In genomic region chr5:122243781-122244523, GRCm38 (mm10) we compare ENCODE assay signal across 15 mouse cellular contexts. TPM values are rescaled to one million over a fixed set of nuclear protein-coding genes. Genes with fewer than 3 reads are reported as not detected.
DNase-seq lines count a peak whose midpoint lies in the region; ATAC-seq and TF ChIP-seq lines count a peak whose summit lies in the region.
"Had no signal": no experiment of that assay in that cellular context is flagged by ENCODE, and none has a peak within 500 bp of the region (broad histone marks: within the 10 kb centered on the region; RNA-seq: fewer than 3 reads in every experiment).

No protein-coding gene starts in this region.

- no peaks in the 10 kb centered on the region for H3K27me3 ChIP-seq in forebrain, embryonic 13.5 days
- H3K27me3 ChIP-seq in forebrain, embryonic 11.5 days (ENCODE audit: control insufficient read depth, insufficient read depth, low read length) = no peaks in the 10 kb centered on the region
- no peaks in the 10 kb centered on the region for H3K27me3 ChIP-seq in neural tube, embryonic 13.5 days
- no peaks in the 10 kb centered on the region for H3K27me3 ChIP-seq in forebrain, postnatal 0 days (ENCODE audit: insufficient read depth, low read length)
- H3K27me3 ChIP-seq: CH12.LX; embryonic facial prominence, embryonic 13.5 days had no signal

- ATAC-seq in forebrain, embryonic 13.5 days = peak; percentile 57
- ATAC-seq in forebrain, embryonic 11.5 days (replicated peaks; ENCODE audit: low FRiP score) = no peak
- ATAC-seq in neural tube, embryonic 13.5 days (ENCODE audit: low read depth) = no peak
- ATAC-seq in forebrain, postnatal 0 days = peak; percentile 48; the same call in 1 of the 2 replicates
- ATAC-seq in erythroid progenitor cell, adult 5-6 weeks (replicated peaks; ENCODE audit: low FRiP score, poor library complexity, severe bottlenecking) = no peak

- no peak overlapping the region for H3K4me3 ChIP-seq in forebrain, embryonic 13.5 days
- H3K4me3 ChIP-seq in forebrain, embryonic 11.5 days (ENCODE audit: low read depth, low read length) = no peak overlapping the region
- H3K4me3 ChIP-seq in neural tube, embryonic 13.5 days = no peak overlapping the region
- no peak overlapping the region for H3K4me3 ChIP-seq in forebrain, postnatal 0 days (ENCODE audit: low read depth, low read length)
- H3K4me3 ChIP-seq: embryonic facial prominence, embryonic 13.5 days; gastrocnemius, adult 2 months; megakaryocyte, embryonic 14.5 days had no signal

- peak overlapping the region; percentile 6 for H3K4me2 ChIP-seq in forebrain, embryonic 13.5 days
- H3K4me2 ChIP-seq in forebrain, embryonic 11.5 days (ENCODE audit: low read depth, low read length, severe bottlenecking) = no peak overlapping the region
- H3K4me2 ChIP-seq in neural tube, embryonic 13.5 days = no peak overlapping the region
- no peak overlapping the region for H3K4me2 ChIP-seq in forebrain, postnatal 0 days (ENCODE audit: low read depth)
- H3K4me2 ChIP-seq: embryonic facial prominence, embryonic 13.5 days had no signal

- peak overlapping the region; percentile 43; the same call in 1 of the 2 replicates for H3K9ac ChIP-seq in forebrain, embryonic 13.5 days
- H3K9ac ChIP-seq in forebrain, embryonic 11.5 days (ENCODE audit: low read length) = no peak overlapping the region
- H3K9ac ChIP-seq in neural tube, embryonic 13.5 days = no peak overlapping the region
- no peak overlapping the region for H3K9ac ChIP-seq in forebrain, postnatal 0 days
- H3K9ac ChIP-seq: liver, embryonic 14.5 days had no signal

- peak overlapping the region; percentile 60 for H3K27ac ChIP-seq in forebrain, embryonic 13.5 days
- no peak overlapping the region for H3K27ac ChIP-seq in forebrain, embryonic 11.5 days (ENCODE audit: low read depth, low read length)
- peak overlapping the region; percentile 65 for H3K27ac ChIP-seq in neural tube, embryonic 13.5 days (replicated peaks)
- H3K27ac ChIP-seq in forebrain, postnatal 0 days (ENCODE audit: low read depth, low read length) = no peak overlapping the region
- H3K27ac ChIP-seq: embryonic facial prominence, embryonic 13.5 days; gastrocnemius, adult 2 months; liver, embryonic 14.5 days; stomach, postnatal 0 days had no signal

- peaks cover 27% of the 10 kb centered on the region for H3K4me1 ChIP-seq in forebrain, embryonic 13.5 days
- peaks cover 6% of the 10 kb centered on the region; the same call in 1 of the 2 replicates for H3K4me1 ChIP-seq in forebrain, embryonic 11.5 days (replicated peaks; ENCODE audit: control insufficient read depth, insufficient read depth, low read length)
- peaks cover 17% of the 10 kb centered on the region for H3K4me1 ChIP-seq in neural tube, embryonic 13.5 days (replicated peaks)
- peaks cover 17% of the 10 kb centered on the region for H3K4me1 ChIP-seq in forebrain, postnatal 0 days (ENCODE audit: insufficient read depth)

- no peaks in the 10 kb centered on the region for H3K9me3 ChIP-seq in forebrain, embryonic 13.5 days (replicated peaks)
- H3K9me3 ChIP-seq in forebrain, embryonic 11.5 days (ENCODE audit: control insufficient read depth, low read length) = no peaks in the 10 kb centered on the region
- no peaks in the 10 kb centered on the region for H3K9me3 ChIP-seq in neural tube, embryonic 13.5 days
- no peaks in the 10 kb centered on the region for H3K9me3 ChIP-seq in forebrain, postnatal 0 days (ENCODE audit: low read length)
- H3K9me3 ChIP-seq: embryonic facial prominence, embryonic 13.5 days; megakaryocyte, embryonic 14.5 days had no signal

- peaks cover 47% of the 10 kb centered on the region for H3K36me3 ChIP-seq in forebrain, embryonic 13.5 days (ENCODE audit: poor library complexity, severe bottlenecking)
- no peaks in the 10 kb centered on the region for H3K36me3 ChIP-seq in forebrain, embryonic 11.5 days (ENCODE audit: control insufficient read depth, insufficient read depth, low read length)
- peaks cover 51% of the 10 kb centered on the region for H3K36me3 ChIP-seq in neural tube, embryonic 13.5 days
- H3K36me3 ChIP-seq in forebrain, postnatal 0 days (ENCODE audit: insufficient read depth) = peaks cover 16% of the 10 kb centered on the region

- no peak for DNase-seq in forebrain, embryonic 11.5 days (ENCODE audit: low spot score)
- DNase-seq in neural tube, embryonic 10.5 days (ENCODE audit: extremely low spot score, low spot score) = no peak
- DNase-seq in forebrain, postnatal 0 days = peak; percentile 58
- DNase-seq in right cerebral cortex, postnatal 25 days = peak; percentile 47
- no peak for DNase-seq in adrenal gland, postnatal 4 days (ENCODE audit: low spot score in 2 of 2)
- DNase-seq: gastrocnemius, adult 2 months; kidney, adult 18-20 months had no signal

- no peak for TF ChIP-seq CTCF in forebrain, postnatal 0 days (IDR thresholded peaks at IDR 0.05; ENCODE audit: low read depth)

- WGBS in forebrain, embryonic 13.5 days = 49% methylated on average over 17 of the region's 17 CpGs
- WGBS in forebrain, embryonic 11.5 days = 78% methylated on average over 17 of the region's 17 CpGs
- WGBS in neural tube, embryonic 13.5 days = 62% methylated on average over 17 of the region's 17 CpGs
- 30% methylated on average over 17 of the region's 17 CpGs for WGBS in forebrain, postnatal 0 days

RNA-seq across cellular contexts. Expression of gene Tctn1, which starts 20.3 kb away (rescaled TPM):
- 4.8 and 4.9 TPM in 2 replicates for polyA plus RNA-seq in forebrain, embryonic 13.5 days (2015; fragmentation: Nextera tagmentation; extraction: Ambion mirVana)
- 5.2 and 7.5 TPM in 2 replicates for polyA plus RNA-seq in forebrain, embryonic 11.5 days (2014; fragmentation: Nextera tagmentation; extraction: Ambion mirVana)
- polyA plus RNA-seq in neural tube, embryonic 13.5 days (2015; fragmentation: Nextera tagmentation; extraction: Ambion mirVana) = 4.1 and 4.8 TPM in 2 replicates
- total RNA-seq in forebrain, postnatal 0 days (2014; rRNA removed) = 20.3 and 31.2 TPM in 2 replicates
- polyA plus RNA-seq in forebrain, postnatal 0 days (2015; fragmentation: Nextera tagmentation; extraction: Ambion mirVana) = 2.9 and 4.3 TPM in 2 replicates
- total RNA-seq in erythroid progenitor cell, adult 5-6 weeks (2015; ENCODE audit: low replicate concordance) = 16.2 and 19.7 TPM in 2 replicates
- total RNA-seq in erythroid progenitor cell, adult 5-6 weeks (2017; ENCODE audit: low replicate concordance) = 8.7 and 39.3 TPM in 2 replicates
- 10 to 100 TPM; 23.4 to 24.3 TPM for total RNA-seq in adrenal gland, postnatal 4 days (2021)

RNA-seq across cellular contexts. Expression of gene Hvcn1, which starts 37.3 kb away (rescaled TPM):
- polyA plus RNA-seq in forebrain, embryonic 13.5 days (2015; fragmentation: Nextera tagmentation; extraction: Ambion mirVana) = 2.9 and 3.0 TPM in 2 replicates
- 8.6 and 11.1 TPM in 2 replicates for polyA plus RNA-seq in forebrain, embryonic 11.5 days (2014; fragmentation: Nextera tagmentation; extraction: Ambion mirVana)
- 2.1 and 2.2 TPM in 2 replicates for polyA plus RNA-seq in neural tube, embryonic 13.5 days (2015; fragmentation: Nextera tagmentation; extraction: Ambion mirVana)
- total RNA-seq in forebrain, postnatal 0 days (2014; rRNA removed) = 1.7 and 3.0 TPM in 2 replicates
- 1.2 and 1.6 TPM in 2 replicates for polyA plus RNA-seq in forebrain, postnatal 0 days (2015; fragmentation: Nextera tagmentation; extraction: Ambion mirVana)
- 24.9 and 29.8 TPM in 2 replicates for total RNA-seq in erythroid progenitor cell, adult 5-6 weeks (2015; ENCODE audit: low replicate concordance)
- total RNA-seq in erythroid progenitor cell, adult 5-6 weeks (2017; ENCODE audit: low replicate concordance) = 15.7 and 17.3 TPM in 2 replicates
- 1 to 10 TPM; 4.1 to 5.8 TPM for total RNA-seq in adrenal gland, postnatal 4 days (2021)

RNA-seq across cellular contexts. Expression of gene Pptc7, which starts 40.2 kb away (rescaled TPM):
- polyA plus RNA-seq in forebrain, embryonic 13.5 days (2015; fragmentation: Nextera tagmentation; extraction: Ambion mirVana) = 7.5 and 7.7 TPM in 2 replicates
- polyA plus RNA-seq in forebrain, embryonic 11.5 days (2014; fragmentation: Nextera tagmentation; extraction: Ambion mirVana) = 9.1 and 9.8 TPM in 2 replicates
- 8.5 and 8.6 TPM in 2 replicates for polyA plus RNA-seq in neural tube, embryonic 13.5 days (2015; fragmentation: Nextera tagmentation; extraction: Ambion mirVana)
- total RNA-seq in forebrain, postnatal 0 days (2014; rRNA removed) = 14.8 and 18.3 TPM in 2 replicates
- polyA plus RNA-seq in forebrain, postnatal 0 days (2015; fragmentation: Nextera tagmentation; extraction: Ambion mirVana) = 4.2 and 6.7 TPM in 2 replicates
- total RNA-seq in erythroid progenitor cell, adult 5-6 weeks (2015; ENCODE audit: low replicate concordance) = 0.72 and 2.5 TPM in 2 replicates
- 5.8 and 6.2 TPM in 2 replicates for total RNA-seq in erythroid progenitor cell, adult 5-6 weeks (2017; ENCODE audit: low replicate concordance)
- 10 to 100 TPM; 33.1 to 36.7 TPM for total RNA-seq in adrenal gland, postnatal 4 days (2021)

Comparison
In these comparisons a context has a peak if more than half of its experiments do, and no peak if none do; other contexts are left out.
1. ATAC-seq: peak in forebrain, embryonic 13.5 days (single experiment) and forebrain, postnatal 0 days (single experiment); none in forebrain, embryonic 11.5 days (single experiment), neural tube, embryonic 13.5 days (single experiment) and erythroid progenitor cell, adult 5-6 weeks (single experiment).
2. H3K27ac ChIP-seq: peak in forebrain, embryonic 13.5 days (single experiment) and neural tube, embryonic 13.5 days (single experiment); none in forebrain, embryonic 11.5 days (single experiment) and forebrain, postnatal 0 days (single experiment).
3. DNase-seq: peak in forebrain, postnatal 0 days (single experiment) and right cerebral cortex, postnatal 25 days (single experiment); none in forebrain, embryonic 11.5 days (single experiment), neural tube, embryonic 10.5 days (single experiment) and adrenal gland, postnatal 4 days (0 of 2).